Mouse (Mus musculus): ENCODE results near the gene Otx1.

Gene Otx1

GRCm38 (mm10) chr11:22002783-22003340, at the start of gene Otx1:
Gene Otx1 (minus strand): TSS chr11:22002897.
- peak; percentile 2 for DNase-seq

- peak; percentile 32 for DNase-seq
Observed at GRCm38 (mm10) chr11:22050864-22051263, 48.2 kb upstream of the Otx1 start.

GRCm38 (mm10) chr11:22039854-22040426, 37.2 kb upstream of the Otx1 start:
- no peak for DNase-seq

GRCm38 (mm10) chr11:22034564-22035105, 31.9 kb upstream of the Otx1 start:
- DNase-seq: no peak

- DNase-seq: no peak
Observed at GRCm38 (mm10) chr11:22033582-22033981, 30.9 kb upstream of the Otx1 start.

- DNase-seq: no peak
Observed at GRCm38 (mm10) chr11:22020602-22021001, 17.9 kb upstream of the Otx1 start.

GRCm38 (mm10) chr11:22017444-22017843, 14.7 kb upstream of the Otx1 start:
- no peak for DNase-seq

- DNase-seq: no peak
Observed at GRCm38 (mm10) chr11:22016341-22016740, 13.6 kb upstream of the Otx1 start.

- DNase-seq: no peak
Observed at GRCm38 (mm10) chr11:22008817-22009216, 6.1 kb upstream of the Otx1 start.

- no peak for DNase-seq
Observed at GRCm38 (mm10) chr11:22008129-22008596, 5.5 kb upstream of the Otx1 start.

GRCm38 (mm10) chr11:22007781-22008110, 5.0 kb upstream of the Otx1 start:
- no peak for DNase-seq

- no peak for DNase-seq
Observed at GRCm38 (mm10) chr11:22007088-22007780, 4.5 kb upstream of the Otx1 start.

GRCm38 (mm10) chr11:22006471-22007087, 3.9 kb upstream of the Otx1 start:
- no peak for DNase-seq

GRCm38 (mm10) chr11:22005281-22005870, 2.7 kb upstream of the Otx1 start:
- no peak for DNase-seq

- DNase-seq: no peak
Observed at GRCm38 (mm10) chr11:22004331-22004841, 1.7 kb upstream of the Otx1 start.

- peak; percentile 9 for DNase-seq
Observed at GRCm38 (mm10) chr11:22003341-22003981, 764 bp upstream of the Otx1 start.

- DNase-seq: peak; percentile 6
Observed at GRCm38 (mm10) chr11:22002062-22002782, 475 bp downstream of the Otx1 start.

- DNase-seq: peak; percentile 23
Observed at GRCm38 (mm10) chr11:22001321-22002061, 1.2 kb downstream of the Otx1 start.

- peak; percentile 2 for DNase-seq
Observed at GRCm38 (mm10) chr11:22000316-22001076, 2.2 kb downstream of the Otx1 start.

All from kidney, adult 11 months (tissue).